Mouse (Mus musculus) embryo, embryonic 10.5 days (tissue): ENCODE data around the gene Vmn1r77.
"Not testable (repeated sequence)": the region's sequence is repeated elsewhere in the genome, so short reads cannot be mapped to it uniquely, and the experiment has no call there.

Experiments
- DNase-seq: peaks from one replicate; pipeline ENCODE4 v3.0.0-alpha.2; 2015; ENCODE audit warnings: low spot score

Vmn1r77 gene

GRCm38 (mm10) chr7:12036452-12036851 lies at the start of gene Vmn1r77:
Gene Vmn1r77 (plus strand): TSS chr7:12036752.
- DNase-seq: not testable (repeated sequence)

- not testable (repeated sequence) for DNase-seq
These were observed 25.1 kb upstream of the Vmn1r77 start for GRCm38 (mm10) chr7:12011491-12011890.

GRCm38 (mm10) chr7:12012392-12012791 lies 24.2 kb upstream of the Vmn1r77 start:
- not testable (repeated sequence) for DNase-seq

- DNase-seq: no peak
These were observed 23.4 kb upstream of the Vmn1r77 start for GRCm38 (mm10) chr7:12013106-12013505.

- DNase-seq: not testable (repeated sequence)
These were observed 18.7 kb upstream of the Vmn1r77 start for GRCm38 (mm10) chr7:12017829-12018228.

GRCm38 (mm10) chr7:12040664-12041063 lies 4.1 kb downstream of the Vmn1r77 start:
- no peak for DNase-seq
